Mouse (Mus musculus) CD4-positive, CD25-positive, alpha-beta regulatory T cell (primary cell): ENCODE measurements around the gene U2surp. TPM values are rescaled to one million over a fixed set of nuclear protein-coding genes. Genes with fewer than 3 reads are reported as not detected.

Source experiments
- polyA plus RNA-seq: library from polyadenylated mRNA; unstranded; fragments of 100-300 nt; shearing (Covaris generic); gene quantifications from one replicate; pipeline ENCODE4 v1.2.1, GENCODE M21; 2017

The U2surp gene
- 177 TPM for polyA plus RNA-seq

DNA sequence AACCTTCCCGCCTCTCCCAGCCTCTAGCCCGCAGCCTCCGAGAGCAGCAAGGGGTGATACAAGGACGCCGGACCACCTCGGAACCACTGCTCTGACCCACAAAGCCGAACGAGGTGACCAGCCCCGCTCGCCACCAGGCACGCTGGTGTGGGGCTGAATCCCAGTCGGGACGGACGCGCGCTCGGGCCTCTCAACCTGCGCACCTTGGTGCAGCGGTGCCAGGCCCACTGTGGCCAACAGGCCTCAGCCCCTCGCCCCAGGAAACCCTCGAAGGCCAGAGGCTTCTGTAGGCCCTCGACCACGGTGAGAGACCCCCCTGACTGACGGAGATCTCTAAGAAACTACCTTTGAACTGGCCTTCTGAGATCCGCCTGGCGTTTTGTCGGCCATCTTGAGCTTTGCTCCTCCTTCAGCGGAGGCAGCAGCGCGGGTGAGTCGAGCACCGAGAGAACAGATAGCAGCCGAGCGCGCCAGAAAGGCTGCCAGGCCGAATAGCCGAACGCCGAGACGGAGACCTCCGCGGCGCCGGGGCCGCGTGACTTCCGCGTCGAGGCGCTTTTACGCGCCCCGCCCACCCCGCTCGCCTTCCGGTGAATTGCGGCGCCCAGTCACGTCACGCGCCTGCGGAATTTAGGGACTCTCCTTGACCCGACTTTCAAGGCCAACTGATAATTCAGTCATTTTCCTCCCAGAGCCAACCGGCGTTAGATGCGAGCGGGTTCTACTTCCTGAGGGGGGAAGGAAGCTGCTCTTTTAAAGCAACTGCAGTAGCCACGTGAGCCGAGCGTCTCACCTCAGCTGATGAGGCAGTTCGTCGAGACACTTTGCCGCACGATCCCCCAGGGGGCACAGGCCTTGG is at the start of gene U2surp:
Gene U2surp (minus strand): TSS at position 525 of the 859 bp plus-strand sequence.

DNA sequence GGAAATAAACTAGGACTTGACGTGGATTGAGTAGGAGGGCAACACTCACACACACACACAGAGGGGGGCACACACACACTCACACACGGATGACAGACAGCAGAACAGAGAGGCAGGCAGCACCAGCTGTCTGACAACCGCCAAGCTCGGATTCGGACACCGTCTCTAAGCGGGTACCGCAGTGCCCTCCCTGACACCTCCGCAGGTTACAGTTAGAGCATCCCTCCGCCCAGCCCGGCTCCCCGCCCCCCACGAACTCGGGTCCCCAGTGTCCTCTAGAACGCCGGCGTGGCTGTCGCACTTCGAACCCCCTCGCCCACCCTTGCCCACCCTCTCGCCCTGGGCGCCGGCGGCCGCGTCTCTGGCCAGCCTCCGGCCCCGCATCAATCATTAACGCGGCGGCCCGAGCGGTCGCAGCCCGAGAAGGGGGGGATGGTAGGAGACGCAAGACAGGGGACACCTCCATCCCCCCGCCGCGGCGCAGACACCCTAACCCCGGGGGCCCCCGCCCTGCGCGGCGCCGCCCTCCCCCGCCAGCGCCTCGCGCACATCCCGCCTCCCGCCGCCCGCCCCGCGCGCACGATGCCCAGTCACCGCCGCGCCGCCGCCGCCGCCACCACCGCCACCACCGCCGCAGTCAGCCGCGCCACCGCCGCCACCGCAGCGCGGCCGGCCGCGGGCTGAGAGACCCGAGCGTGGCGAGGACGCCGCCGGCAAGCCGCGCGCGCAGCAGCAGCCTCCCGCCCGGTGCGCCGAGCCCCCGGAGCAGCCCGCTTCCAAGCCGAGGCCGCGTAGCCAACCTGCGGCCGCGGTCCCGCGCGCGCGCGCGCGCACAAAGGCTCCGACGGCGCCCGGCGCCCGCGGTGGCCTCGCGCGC is 47.5 kb upstream of the U2surp start, which contains the start of gene Paqr9:
Gene Paqr9 (plus strand): TSS at position 599 of the 877 bp plus-strand sequence.

Other genes with a start within 250 kb of the U2surp start
- 11.0 TPM for gene Chst2, start 105.3 kb downstream of the U2surp start, polyA plus RNA-seq
- gene Paqr9, start 47.7 kb upstream of the U2surp start, polyA plus RNA-seq = 0.07 TPM
- 0.12 TPM for gene Pcolce2, start 125.6 kb upstream of the U2surp start, polyA plus RNA-seq
- gene Trpc1, start 238.4 kb upstream of the U2surp start, polyA plus RNA-seq = 0.44 TPM